Mouse (Mus musculus) testis, adult 10 weeks (tissue): Measurements from ENCODE around the gene Fank1. TPM values are rescaled to one million over a fixed set of nuclear protein-coding genes. Genes with fewer than 3 reads are reported as not detected.

Source experiments
- polyA plus RNA-seq: library from polyadenylated mRNA; stranded (reverse); fragments of 350-450 nt; fragmentation: Illumina TruSeq; extraction: RNeasy Lipid Tissue Mini Kit (QIAGEN cat#74804); gene quantifications from one replicate; pipeline ENCODE4 v1.2.3, GENCODE M21; 2014; ENCODE audit warnings: low read depth, low replicate concordance

Fank1 gene
- 142 TPM for polyA plus RNA-seq

GRCm38 (mm10) chr7:133776626-133776996 is at the start of gene Fank1:
TSS of gene Fank1 (plus strand) at chr7:133776861.

DNA sequence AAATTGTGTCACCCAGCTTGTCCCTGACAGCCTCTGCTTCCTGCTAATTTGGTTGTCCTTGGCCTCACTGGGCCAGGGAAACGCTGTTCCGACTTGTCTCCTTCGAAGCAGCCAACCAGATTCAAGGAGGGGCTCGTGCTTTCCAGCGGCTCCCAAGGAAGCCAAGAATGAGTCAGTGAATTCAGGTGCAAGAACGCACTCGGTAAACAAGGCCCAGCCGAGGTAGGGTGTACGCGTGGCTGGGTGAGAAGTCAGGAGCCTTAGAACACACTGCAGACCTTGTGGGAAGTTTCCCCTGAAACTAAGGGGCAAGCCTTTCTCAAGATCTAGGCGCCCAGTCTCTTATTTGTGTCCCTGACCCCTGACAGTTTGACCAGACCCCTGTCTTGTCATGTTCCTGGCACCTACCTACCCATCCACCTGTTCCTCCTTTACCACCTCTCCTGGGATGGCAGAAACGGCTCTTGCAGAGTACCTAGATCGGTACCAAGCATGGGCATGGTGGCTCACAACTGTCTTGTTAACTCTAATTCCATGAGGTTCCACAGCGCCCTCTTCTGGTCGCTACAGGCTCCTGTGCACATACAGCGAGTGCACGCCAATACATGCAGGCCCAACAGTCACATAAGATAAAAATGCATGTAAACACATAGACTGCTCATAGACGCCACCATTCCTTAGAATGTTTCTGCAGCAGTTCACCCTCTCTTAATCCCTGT is 6.2 kb downstream of the Fank1 start, which contains the start of gene Dhx32:
Gene Dhx32, minus strand, starts transcription at position 10 of the 719 bp plus-strand sequence.

Other genes starting within 250 kb of the Fank1 start
- gene Tex36, start 174.7 kb upstream of the Fank1 start, polyA plus RNA-seq, result 354 TPM
- 29.3 TPM for gene Edrf1, start 139.3 kb upstream of the Fank1 start, polyA plus RNA-seq
- not detected for gene Mmp21, start 96.8 kb upstream of the Fank1 start, polyA plus RNA-seq
- 20.4 TPM for gene Bccip, start 67.5 kb upstream of the Fank1 start, polyA plus RNA-seq
- gene Uros, start 66.8 kb upstream of the Fank1 start, polyA plus RNA-seq, result 11.5 TPM
- gene Dhx32, start 5.9 kb downstream of the Fank1 start, polyA plus RNA-seq, result 12.8 TPM